Comparison of ENCODE assay signal across 14 mouse cellular contexts in the genomic region with DNA sequence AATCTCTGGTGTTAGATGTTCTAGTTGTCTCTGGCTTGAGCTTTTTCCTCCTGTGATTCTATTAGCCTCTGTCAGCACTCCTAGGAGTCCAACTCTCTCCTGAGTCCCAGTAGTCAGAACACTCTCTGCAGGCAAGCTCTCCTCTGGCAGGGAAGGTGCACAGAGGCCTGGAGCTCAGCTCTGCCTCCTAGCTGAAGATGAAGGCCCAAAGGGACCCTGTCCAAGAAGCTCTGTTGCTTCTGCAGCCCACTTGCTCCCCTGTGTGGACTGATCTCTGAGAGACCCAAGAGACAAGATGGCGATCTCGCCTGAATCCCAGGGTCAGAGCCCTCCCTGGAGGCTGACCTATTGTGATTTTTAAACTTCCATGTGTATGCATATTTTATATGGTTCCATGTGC.
"Had no signal": no experiment of that assay in that cellular context is flagged by ENCODE, and none has a peak within 500 bp of the region (broad histone marks: within the 10 kb centered on the region; RNA-seq: fewer than 3 reads in every experiment).

No protein-coding gene starts in this region.

- H3K9ac ChIP-seq: liver, embryonic 13.5 days; liver, postnatal 0 days; lung, embryonic 15.5 days; midbrain, embryonic 15.5 days; neural tube, embryonic 12.5 days had no signal

- DNase-seq: kidney, adult 11 months; kidney, adult 9 months; kidney, postnatal 4 days; liver, embryonic 13.5 days; liver, postnatal 0 days; lung, postnatal 14 days had no signal

- H3K36me3 ChIP-seq: limb, embryonic 10.5 days; liver, embryonic 13.5 days; lung, embryonic 15.5 days; midbrain, embryonic 15.5 days; neural tube, embryonic 12.5 days had no signal

- H3K4me1 ChIP-seq: limb, embryonic 10.5 days; liver, embryonic 13.5 days; lung, embryonic 15.5 days; megakaryocyte, embryonic 14.5 days; midbrain, embryonic 15.5 days; neural tube, embryonic 12.5 days had no signal

- H3K27me3 ChIP-seq: liver, embryonic 13.5 days; lung, embryonic 15.5 days; megakaryocyte, embryonic 14.5 days; midbrain, embryonic 15.5 days; neural tube, embryonic 12.5 days had no signal

- H3K27ac ChIP-seq: kidney, postnatal 0 days; left cerebral cortex, adult 2 months; limb, embryonic 10.5 days; liver, embryonic 13.5 days; lung, embryonic 15.5 days; macrophage; midbrain, embryonic 15.5 days; neural tube, embryonic 12.5 days had no signal

- H3K4me3 ChIP-seq: left cerebral cortex, adult 2 months; limb, embryonic 10.5 days; liver, embryonic 13.5 days; lung, embryonic 15.5 days; megakaryocyte, embryonic 14.5 days; midbrain, embryonic 15.5 days; neural tube, embryonic 12.5 days had no signal
